Mouse (Mus musculus) hindbrain, embryonic 11.5 days (tissue): ENCODE results near the gene Inka2. TPM values are rescaled to one million over a fixed set of nuclear protein-coding genes. Genes with fewer than 3 reads are reported as not detected.

Experiments used
- polyA plus RNA-seq: library from polyadenylated mRNA; unstranded; fragments of >200 nt; fragmentation: Nextera tagmentation; extraction: Ambion mirVana; gene quantifications from 2 replicates; pipeline ENCODE4 v1.2.1, GENCODE M21; 2014

Gene Inka2
- polyA plus RNA-seq, 1 experiment from 2014 or later = 1.2 TPM

Other genes with a start within 250 kb of the Inka2 start
- 40.7 and 45.6 TPM in 2 replicates for gene Ddx20, start 17.0 kb upstream of the Inka2 start, polyA plus RNA-seq
- gene Rap1a, start 96.7 kb downstream of the Inka2 start, polyA plus RNA-seq = 80.3 and 83.7 TPM in 2 replicates
- gene Adora3, start 166.3 kb downstream of the Inka2 start, polyA plus RNA-seq = 0.10 and 0.23 TPM in 2 replicates
- not detected in 2 replicates for gene Tmigd3, start 166.3 kb downstream of the Inka2 start, polyA plus RNA-seq
- gene I830077J02Rik, start 228.1 kb downstream of the Inka2 start, polyA plus RNA-seq = 0.42 and 0.97 TPM in 2 replicates